Mouse (Mus musculus): ENCODE results near the gene Cd200r4. TPM values are rescaled to one million over a fixed set of nuclear protein-coding genes. Genes with fewer than 3 reads are reported as not detected.

Gene Cd200r4
- polyA plus RNA-seq (2017; shearing (Covaris generic)), result 6.1 TPM

GRCm38 (mm10) chr16:44811544-44811943 is at the start of gene Cd200r4:
Gene Cd200r4 (plus strand): TSS chr16:44811733.

GRCm38 (mm10) chr16:44765555-44766319 is 45.8 kb upstream of the Cd200r4 start, which contains the start of gene Cd200r1:
Gene Cd200r1 (plus strand): TSS chr16:44765736.

GRCm38 (mm10) chr16:44866797-44867196 is 55.3 kb downstream of the Cd200r4 start, which contains the start of gene Cd200r2:
Gene Cd200r2 (plus strand): TSS chr16:44867097.

Other genes with a start within 250 kb of the Cd200r4 start
- 10.9 TPM for gene Nepro, start 87.4 kb upstream of the Cd200r4 start, polyA plus RNA-seq (2017; shearing (Covaris generic))
- 48.9 TPM for gene Gtpbp8, start 65.4 kb upstream of the Cd200r4 start, polyA plus RNA-seq (2017; shearing (Covaris generic))
- gene Cd200r1, start 46.0 kb upstream of the Cd200r4 start, polyA plus RNA-seq (2017; shearing (Covaris generic)), result 67.2 TPM
- gene Cd200r2, start 55.4 kb downstream of the Cd200r4 start, polyA plus RNA-seq (2017; shearing (Covaris generic)), result not detected
- gene Cd200r3, start 131.9 kb downstream of the Cd200r4 start, polyA plus RNA-seq (2017; shearing (Covaris generic)), result 1.5 TPM